Mouse (Mus musculus) heart, postnatal 0 days (tissue): ENCODE measurements around the gene Cacna1c. TPM values are rescaled to one million over a fixed set of nuclear protein-coding genes. Genes with fewer than 3 reads are reported as not detected.

Source experiments
- ATAC-seq: fragments of 200-750 bp; cut with Nextera tagmentation; 2 replicates; pipeline ENCODE4 v1.8.0; 2017; ENCODE audit warnings: low read depth, moderate number of reproducible peaks, moderate library complexity; ENCODE audit not compliant: insufficient read depth
- DNase-seq: peaks from one replicate; pipeline ENCODE4 v3.0.0-alpha.2; 2016; ENCODE audit warnings: low spot score
- H3K27ac ChIP-seq: fragments of 300-500 bp; sonication (generic); 2 replicates; pipeline ENCODE4 v1.5.1; 2014; ENCODE audit warnings: low read depth, mild to moderate bottlenecking
- H3K27me3 ChIP-seq: fragments of 300-500 bp; sonication (generic); 2 replicates; pipeline ENCODE4 v1.6.1; 2014; ENCODE audit warnings: low read length, mixed read lengths; ENCODE audit not compliant: control insufficient read depth, insufficient read depth
- H3K36me3 ChIP-seq: fragments of 300-500 bp; sonication (generic); replicated peaks from 2 replicates; pipeline ENCODE4 v1.6.1; 2014; ENCODE audit warnings: low read length, mixed read lengths; ENCODE audit not compliant: control insufficient read depth, insufficient read depth
- H3K4me1 ChIP-seq: fragments of 300-500 bp; sonication (generic); 2 replicates; pipeline ENCODE4 v1.6.1; 2014; ENCODE audit warnings: antibody characterized with exemption; ENCODE audit not compliant: control insufficient read depth, insufficient read depth
- H3K4me2 ChIP-seq: fragments of 300-500 bp; sonication (generic); 2 replicates; pipeline ENCODE4 v1.6.1; 2014; ENCODE audit warnings: low read depth, mild to moderate bottlenecking, low read length, moderate library complexity
- H3K4me3 ChIP-seq: fragments of 300-500 bp; sonication (generic); 2 replicates; pipeline ENCODE4 v1.5.1; 2014; ENCODE audit warnings: low read depth, low read length
- H3K9ac ChIP-seq: fragments of 300-500 bp; sonication (generic); replicated peaks from 2 replicates; pipeline ENCODE4 v1.6.1; 2014; ENCODE audit warnings: low read depth, low read length, mixed read lengths
- H3K9me3 ChIP-seq: fragments of 300-500 bp; sonication (generic); replicated peaks from 2 replicates; pipeline ENCODE4 v1.6.1; 2016; ENCODE audit warnings: low read length; ENCODE audit not compliant: control insufficient read depth
- CTCF ChIP-seq: IDR thresholded peaks from 2 replicates; pipeline ENCODE4 v1.5.1; 2016; ENCODE audit warnings: antibody characterized with exemption, control low read depth, low read depth
- EP300 ChIP-seq: IDR thresholded peaks from 2 replicates; pipeline ENCODE4 v1.6.1; 2016; ENCODE audit warnings: antibody characterized with exemption, low read depth
- WGBS: fragments of 180-500 bp; shearing (Covaris S2); extraction: QIAGEN DNeasy Blood & Tissue Kit; methylation state at CpG from one replicate; pipeline ENCODE4 v1.1.7; 2014; 5-methylcytosine and 5-hydroxymethylcytosine counted together
- polyA plus RNA-seq: library from polyadenylated mRNA; unstranded; fragments of >200 nt; fragmentation: Nextera tagmentation; extraction: Ambion mirVana; gene quantifications from 2 replicates; pipeline ENCODE4 v1.2.1, GENCODE M21; 2015
- total RNA-seq: library from RNA; depleted of rRNA; stranded (reverse); fragments of >200 nt; gene quantifications from 2 replicates; pipeline ENCODE4 v1.2.3, GENCODE M21; 2014; ENCODE audit warnings: low replicate concordance

Cacna1c gene
- total and polyA plus RNA-seq, 2 experiments from 2014 or later, result 51.3 to 159 TPM

DNA sequence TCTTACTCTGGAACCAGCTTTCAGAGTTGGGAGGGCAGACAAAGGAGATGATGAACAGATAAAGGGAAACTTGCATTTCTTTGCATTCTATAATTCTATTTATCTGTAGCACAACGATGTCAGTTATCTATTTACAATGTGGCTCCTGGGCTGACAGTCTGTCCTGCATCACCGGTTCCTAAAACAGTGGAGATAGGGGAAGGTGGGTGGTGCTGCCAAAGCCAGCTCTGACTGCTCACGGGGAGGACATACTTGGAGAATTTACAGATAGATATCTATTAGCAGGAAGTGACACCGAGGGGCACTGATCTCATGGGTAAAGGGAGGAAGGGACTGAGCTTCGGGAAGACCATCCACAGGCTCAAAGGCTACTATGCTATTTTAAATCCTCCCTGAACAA is 443.2 kb downstream of the Cacna1c start:
- Histone ChIP-seq H3K9me3 (no peaks in the 10 kb centered on the region), H3K27me3 (no peaks in the 10 kb centered on the region), H3K4me1 (peaks cover 14% of the 10 kb centered on the region), H3K27ac (no peak overlapping the region), H3K4me3 (no peak overlapping the region), H3K36me3 (peaks cover 42% of the 10 kb centered on the region), H3K4me2 (no peak overlapping the region), H3K9ac (no peak overlapping the region)
- ATAC-seq, result no peak
- DNase-seq, result no peak
- TF ChIP-seq EP300, result no peak
- no peak for TF ChIP-seq CTCF
- WGBS, result 17% methylated on average over 5 of the region's 5 CpGs

DNA sequence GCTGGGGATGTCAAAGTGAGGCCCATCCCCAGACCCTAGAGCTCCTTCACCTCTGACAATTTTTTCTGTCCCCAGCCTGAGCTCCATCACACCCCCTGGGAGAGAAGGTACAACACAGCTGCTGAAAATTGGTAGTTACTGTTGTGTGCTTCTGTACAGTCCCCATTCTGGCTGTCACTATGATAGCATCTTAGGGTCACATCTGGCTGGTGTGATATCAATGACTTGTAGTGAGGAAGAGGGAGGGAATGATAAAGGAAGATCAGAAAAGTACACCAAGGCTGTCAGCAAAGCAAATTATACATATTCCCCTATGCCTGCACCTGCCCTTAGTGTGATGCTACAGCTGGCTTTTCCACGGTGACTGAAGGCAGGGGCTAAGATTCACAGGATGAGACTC is 446.9 kb downstream of the Cacna1c start:
- no peak overlapping the region for H3K27ac ChIP-seq
- 85% methylated on average over 1 of the region's 1 CpGs for WGBS
- no peak overlapping the region for H3K4me3 ChIP-seq
- TF ChIP-seq CTCF (no peak), EP300 (no peak)
- H3K4me1 ChIP-seq, result no peaks in the 10 kb centered on the region
- no peaks in the 10 kb centered on the region for H3K9me3 ChIP-seq
- no peak overlapping the region for H3K4me2 ChIP-seq
- no peak overlapping the region for H3K9ac ChIP-seq
- no peak for ATAC-seq
- peaks cover 36% of the 10 kb centered on the region for H3K36me3 ChIP-seq
- no peak for DNase-seq
- H3K27me3 ChIP-seq, result no peaks in the 10 kb centered on the region

DNA sequence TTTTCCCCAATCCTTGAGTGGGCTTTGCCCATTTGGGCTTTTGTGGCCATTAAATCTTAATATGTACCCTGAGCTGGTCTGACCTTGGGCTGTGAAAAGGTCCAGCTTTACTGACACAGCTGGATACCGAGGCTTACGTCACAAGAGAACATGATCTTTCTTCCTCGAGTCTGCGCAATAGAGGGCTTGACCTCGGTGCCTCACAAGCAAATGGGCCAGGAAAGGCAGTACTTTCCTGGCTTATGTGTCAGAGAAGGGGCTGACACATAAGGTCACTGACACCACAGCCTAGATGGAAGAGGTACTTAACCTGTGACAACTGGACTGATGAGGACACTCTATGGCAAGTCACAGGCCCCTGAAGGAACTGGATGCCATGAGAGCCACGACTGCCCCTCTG is 453.5 kb downstream of the Cacna1c start:
- no peak for DNase-seq

DNA sequence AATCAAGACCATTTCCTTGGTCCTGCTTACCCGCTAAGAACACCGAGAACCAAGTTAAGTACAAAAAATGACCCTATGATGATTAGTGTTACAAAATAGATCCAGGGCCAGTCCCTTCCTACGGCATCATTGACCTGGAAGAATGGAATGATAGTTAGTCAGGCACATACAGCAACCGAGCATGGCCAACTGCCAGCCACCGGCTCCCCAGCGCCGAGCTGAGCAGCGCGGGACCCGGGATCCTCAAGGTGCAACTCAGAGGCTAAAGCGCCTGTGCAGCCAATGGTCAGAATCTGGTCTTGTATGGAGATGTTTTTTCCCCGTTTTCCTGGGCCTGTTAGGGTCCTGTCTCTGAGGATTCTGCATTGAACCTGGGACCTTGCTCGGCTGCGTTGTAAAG is 454.4 kb downstream of the Cacna1c start:
- H3K27ac ChIP-seq, result no peak overlapping the region
- no peak overlapping the region for H3K9ac ChIP-seq
- WGBS, result 91% methylated on average over 14 of the region's 14 CpGs
- H3K27me3 ChIP-seq, result no peaks in the 10 kb centered on the region
- H3K36me3 ChIP-seq, result peaks cover 22% of the 10 kb centered on the region
- peaks cover 2% of the 10 kb centered on the region; the same call in 1 of the 2 replicates for H3K4me1 ChIP-seq
- DNase-seq (no peak), ATAC-seq (no peak)
- H3K4me3 ChIP-seq, result no peak overlapping the region
- no peak overlapping the region for H3K4me2 ChIP-seq
- no peak for TF ChIP-seq CTCF
- no peak for TF ChIP-seq EP300
- H3K9me3 ChIP-seq, result no peaks in the 10 kb centered on the region

More for the DNA sequence above, 453.5 kb downstream of the Cacna1c start:
- Histone ChIP-seq H3K27me3 (no peaks in the 10 kb centered on the region), H3K4me1 (peaks cover 2% of the 10 kb centered on the region; the same call in 1 of the 2 replicates), H3K9me3 (no peaks in the 10 kb centered on the region), H3K36me3 (peaks cover 28% of the 10 kb centered on the region), H3K27ac (no peak overlapping the region), H3K4me2 (no peak overlapping the region), H3K4me3 (no peak overlapping the region), H3K9ac (no peak overlapping the region)
- 85% methylated on average over 6 of the region's 6 CpGs for WGBS
- no peak for ATAC-seq
- TF ChIP-seq CTCF (no peak), EP300 (no peak)

DNA sequence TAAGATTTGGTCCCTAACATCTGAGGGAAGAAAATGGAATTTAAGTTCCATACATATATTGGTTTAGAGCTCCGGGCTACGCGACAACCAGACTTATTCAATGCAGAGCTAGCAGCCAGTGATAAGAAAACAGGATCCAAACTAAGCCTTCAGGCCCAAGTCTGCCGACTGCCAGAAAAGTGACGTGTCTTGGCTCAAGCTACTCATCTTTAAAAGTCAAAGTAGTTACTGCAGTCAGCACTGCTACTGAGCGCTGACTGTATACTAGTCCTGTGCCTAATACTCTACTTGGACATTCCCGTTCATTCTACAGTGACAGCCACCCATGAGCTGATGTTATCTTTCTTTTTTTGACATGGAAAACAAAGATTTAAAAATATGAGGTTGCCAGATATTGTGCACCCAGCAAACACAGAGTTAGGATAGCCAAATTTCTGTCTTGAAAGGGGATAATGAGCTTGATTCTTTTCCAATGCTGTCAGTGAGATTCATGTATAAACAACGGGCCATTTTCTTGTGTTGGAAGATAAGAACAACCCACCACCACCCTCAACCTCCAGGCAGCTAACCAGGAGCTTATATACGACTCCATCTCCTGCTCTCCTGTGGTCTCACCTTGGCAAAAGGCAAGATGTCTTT is 456.1 kb downstream of the Cacna1c start:
- Histone ChIP-seq H3K9me3 (no peaks in the 10 kb centered on the region), H3K27ac (no peak overlapping the region), H3K9ac (no peak overlapping the region), H3K4me1 (peaks cover 2% of the 10 kb centered on the region; the same call in 1 of the 2 replicates), H3K4me2 (no peak overlapping the region), H3K27me3 (no peaks in the 10 kb centered on the region), H3K36me3 (peaks cover 19% of the 10 kb centered on the region), H3K4me3 (no peak overlapping the region)
- TF ChIP-seq EP300, result no peak
- TF ChIP-seq CTCF, result no peak
- 49% methylated on average over 9 of the region's 9 CpGs for whole genome bisulfite sequencing
- DNase-seq, result no peak
- ATAC-seq, result no peak

DNA sequence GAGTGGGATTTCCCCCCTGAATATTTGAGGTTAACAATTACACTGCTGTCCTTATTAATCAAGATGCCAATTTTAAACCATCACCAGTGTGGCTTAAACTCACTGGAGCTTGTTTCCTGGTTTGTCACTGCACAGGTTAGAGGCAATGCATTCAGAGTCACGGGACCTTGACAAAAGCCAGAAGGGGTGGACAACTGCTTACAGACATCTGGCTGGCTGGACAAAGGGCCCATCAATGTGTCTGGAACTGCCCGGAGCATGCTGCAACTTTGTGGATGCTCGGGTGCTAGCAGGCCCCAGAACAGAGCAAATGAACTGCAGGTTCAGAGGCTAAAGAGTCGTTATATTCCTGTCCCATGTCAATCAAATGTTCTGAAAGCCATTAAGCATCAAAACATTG is 456.9 kb downstream of the Cacna1c start:
- ATAC-seq (no peak), DNase-seq (no peak)
- Histone ChIP-seq H3K4me3 (no peak overlapping the region), H3K27me3 (no peaks in the 10 kb centered on the region), H3K4me2 (no peak overlapping the region), H3K9ac (no peak overlapping the region), H3K4me1 (peaks cover 2% of the 10 kb centered on the region; the same call in 1 of the 2 replicates), H3K9me3 (no peaks in the 10 kb centered on the region), H3K36me3 (peaks cover 25% of the 10 kb centered on the region), H3K27ac (no peak overlapping the region)
- 67% methylated on average over 4 of the region's 4 CpGs for WGBS
- TF ChIP-seq EP300 (no peak), CTCF (no peak)
